Mouse (Mus musculus) heart, embryonic 16.5 days (tissue): ENCODE measurements around the gene Rnf130. TPM values are rescaled to one million over a fixed set of nuclear protein-coding genes. Genes with fewer than 3 reads are reported as not detected.

Source experiments
- ATAC-seq: fragments of 200-750 bp; cut with Nextera tagmentation; replicated peaks from 2 replicates; pipeline ENCODE4 v1.8.0; 2017; ENCODE audit warnings: moderate number of reproducible peaks; ENCODE audit not compliant: insufficient read depth, low FRiP score; ENCODE audit errors: extremely low read depth
- H3K27ac ChIP-seq: fragments of 300-500 bp; sonication (generic); 2 replicates; pipeline ENCODE4 v1.5.1; 2014; ENCODE audit warnings: mild to moderate bottlenecking, low read length, control low read depth, moderate library complexity
- H3K27me3 ChIP-seq: fragments of 300-500 bp; sonication (generic); 2 replicates; pipeline ENCODE4 v1.6.1; 2014; ENCODE audit warnings: low read length, mixed read lengths; ENCODE audit not compliant: control insufficient read depth, insufficient read depth
- H3K36me3 ChIP-seq: fragments of 300-500 bp; sonication (generic); 2 replicates; pipeline ENCODE4 v1.6.1; 2014; ENCODE audit not compliant: control insufficient read depth, insufficient read depth
- H3K4me1 ChIP-seq: fragments of 300-500 bp; sonication (generic); 2 replicates; pipeline ENCODE4 v1.6.1; 2014; ENCODE audit warnings: low read length, mixed read lengths; ENCODE audit not compliant: control insufficient read depth, insufficient read depth
- H3K4me2 ChIP-seq: fragments of 300-500 bp; sonication (generic); 2 replicates; pipeline ENCODE4 v1.6.1; 2014; ENCODE audit warnings: low read depth, mild to moderate bottlenecking, control low read depth, low read length
- H3K4me3 ChIP-seq: fragments of 300-500 bp; sonication (generic); 2 replicates; pipeline ENCODE4 v1.5.1; 2014; ENCODE audit warnings: mild to moderate bottlenecking, control low read depth, low read length
- H3K9ac ChIP-seq: fragments of 300-500 bp; sonication (generic); 2 replicates; pipeline ENCODE4 v1.6.1; 2014; ENCODE audit warnings: low read length, control low read depth
- H3K9me3 ChIP-seq: fragments of 300-500 bp; sonication (generic); replicated peaks from 2 replicates; pipeline ENCODE4 v1.6.1; 2016; ENCODE audit warnings: low read length; ENCODE audit not compliant: control insufficient read depth
- WGBS: fragments of 180-500 bp; shearing (Covaris S2); extraction: QIAGEN DNeasy Blood & Tissue Kit; methylation state at CpG from one replicate; pipeline ENCODE4 v1.1.7; 2014; 5-methylcytosine and 5-hydroxymethylcytosine counted together
- polyA plus RNA-seq: library from polyadenylated mRNA; unstranded; fragments of >200 nt; fragmentation: Nextera tagmentation; extraction: Ambion mirVana; gene quantifications from 2 replicates; pipeline ENCODE4 v1.2.1, GENCODE M21; 2015

Rnf130 gene
- polyA plus RNA-seq, 1 experiment from 2014 or later = 31.8 TPM

- Histone ChIP-seq H3K9me3 (no peaks in the 10 kb centered on the region), H3K27me3 (no peaks in the 10 kb centered on the region), H3K4me3 (no peak overlapping the region), H3K4me2 (no peak overlapping the region), H3K36me3 (peaks cover 3% of the 10 kb centered on the region), H3K27ac (no peak overlapping the region), H3K9ac (no peak overlapping the region), H3K4me1 (peaks cover 6% of the 10 kb centered on the region)
- no peak for ATAC-seq
- 76% methylated on average over 2 of the region's 2 CpGs for WGBS
Measured at GRCm38 (mm10) chr11:50057713-50058112, 32.6 kb downstream of the Rnf130 start.

GRCm38 (mm10) chr11:50058277-50058676 is 33.1 kb downstream of the Rnf130 start:
- no peak for ATAC-seq
- peaks cover 6% of the 10 kb centered on the region for H3K4me1 ChIP-seq
- no peak overlapping the region for H3K9ac ChIP-seq
- no peak overlapping the region for H3K4me3 ChIP-seq
- 86% methylated on average over 6 of the region's 6 CpGs for WGBS
- H3K36me3 ChIP-seq = no peaks in the 10 kb centered on the region; the same call in 1 of the 2 replicates
- H3K4me2 ChIP-seq = no peak overlapping the region
- no peaks in the 10 kb centered on the region for H3K9me3 ChIP-seq
- H3K27me3 ChIP-seq = no peaks in the 10 kb centered on the region
- no peak overlapping the region for H3K27ac ChIP-seq

GRCm38 (mm10) chr11:50059045-50059444 is 33.9 kb downstream of the Rnf130 start:
- no peak for ATAC-seq
- Histone ChIP-seq H3K4me2 (no peak overlapping the region), H3K4me3 (no peak overlapping the region), H3K9me3 (no peaks in the 10 kb centered on the region), H3K36me3 (no peaks in the 10 kb centered on the region), H3K27me3 (no peaks in the 10 kb centered on the region), H3K9ac (no peak overlapping the region), H3K27ac (no peak overlapping the region), H3K4me1 (peaks cover 6% of the 10 kb centered on the region)
- 84% methylated on average over 6 of the region's 6 CpGs for WGBS

- no peak overlapping the region for H3K4me3 ChIP-seq
- no peaks in the 10 kb centered on the region for H3K27me3 ChIP-seq
- no peaks in the 10 kb centered on the region for H3K9me3 ChIP-seq
- no peak for ATAC-seq
- H3K4me1 ChIP-seq = peaks cover 6% of the 10 kb centered on the region
- 29% methylated on average over 7 of the region's 7 CpGs for WGBS
- H3K36me3 ChIP-seq = no peaks in the 10 kb centered on the region
- H3K4me2 ChIP-seq = no peak overlapping the region
- peak overlapping the region; percentile 53 for H3K27ac ChIP-seq
- 0 out of 2 replicates have a peak overlapping the region, but pooled peaks have one; percentile 5 for H3K9ac ChIP-seq
Measured at GRCm38 (mm10) chr11:50062116-50062515, 37.0 kb downstream of the Rnf130 start.

- H3K9ac ChIP-seq = no peak overlapping the region
- no peak for ATAC-seq
- 54% methylated on average over 2 of the region's 2 CpGs for WGBS
- H3K4me1 ChIP-seq = peaks cover 6% of the 10 kb centered on the region
- H3K36me3 ChIP-seq = no peaks in the 10 kb centered on the region; the same call in 1 of the 2 replicates
- H3K4me3 ChIP-seq = no peak overlapping the region
- 0 out of 2 replicates have a peak overlapping the region, but pooled peaks have one; percentile 60 for H3K27ac ChIP-seq
- no peaks in the 10 kb centered on the region for H3K9me3 ChIP-seq
- H3K4me2 ChIP-seq = no peak overlapping the region
- no peaks in the 10 kb centered on the region for H3K27me3 ChIP-seq
Measured at GRCm38 (mm10) chr11:50066088-50066487, 40.9 kb downstream of the Rnf130 start.

GRCm38 (mm10) chr11:50073830-50074229 is 48.7 kb downstream of the Rnf130 start:
- no peak overlapping the region for H3K4me2 ChIP-seq
- no peak overlapping the region for H3K4me3 ChIP-seq
- WGBS = 80% methylated on average over 10 of the region's 10 CpGs
- no peaks in the 10 kb centered on the region for H3K4me1 ChIP-seq
- no peak for ATAC-seq
- H3K27ac ChIP-seq = no peak overlapping the region
- no peak overlapping the region for H3K9ac ChIP-seq
- H3K9me3 ChIP-seq = no peaks in the 10 kb centered on the region
- H3K27me3 ChIP-seq = no peaks in the 10 kb centered on the region
- peaks cover 6% of the 10 kb centered on the region; the same call in 1 of the 2 replicates for H3K36me3 ChIP-seq

GRCm38 (mm10) chr11:50076756-50077155 is 51.6 kb downstream of the Rnf130 start:
- ATAC-seq = no peak
- H3K4me3 ChIP-seq = no peak overlapping the region

GRCm38 (mm10) chr11:50081365-50082190 is 56.4 kb downstream of the Rnf130 start:
- Histone ChIP-seq H3K36me3 (peaks cover 7% of the 10 kb centered on the region), H3K9me3 (no peaks in the 10 kb centered on the region), H3K27ac (no peak overlapping the region), H3K4me2 (no peak overlapping the region), H3K4me3 (no peak overlapping the region), H3K4me1 (no peaks in the 10 kb centered on the region), H3K9ac (no peak overlapping the region), H3K27me3 (no peaks in the 10 kb centered on the region)
- 78% methylated on average over 5 of the region's 5 CpGs for WGBS
- ATAC-seq = no peak

More at GRCm38 (mm10) chr11:50076756-50077155, 51.6 kb downstream of the Rnf130 start:
- H3K4me1 ChIP-seq = no peaks in the 10 kb centered on the region
- H3K27ac ChIP-seq = no peak overlapping the region
- H3K27me3 ChIP-seq = no peaks in the 10 kb centered on the region
- no peak overlapping the region for H3K4me2 ChIP-seq
- H3K9ac ChIP-seq = no peak overlapping the region
- 79% methylated on average over 4 of the region's 4 CpGs for WGBS
- H3K36me3 ChIP-seq = peaks cover 4% of the 10 kb centered on the region; the same call in 1 of the 2 replicates
- no peaks in the 10 kb centered on the region for H3K9me3 ChIP-seq

GRCm38 (mm10) chr11:50086211-50086610 is 61.1 kb downstream of the Rnf130 start:
- no peak overlapping the region for H3K4me3 ChIP-seq
- H3K9ac ChIP-seq = no peak overlapping the region
- no peak overlapping the region for H3K4me2 ChIP-seq
- 88% methylated on average over 3 of the region's 3 CpGs for WGBS
- peaks cover 14% of the 10 kb centered on the region for H3K36me3 ChIP-seq
- H3K27me3 ChIP-seq = no peaks in the 10 kb centered on the region
- H3K9me3 ChIP-seq = no peaks in the 10 kb centered on the region
- H3K27ac ChIP-seq = no peak overlapping the region
- H3K4me1 ChIP-seq = peaks cover 7% of the 10 kb centered on the region
- ATAC-seq = no peak
